Mouse (Mus musculus): ENCODE results near the gene Cfap300.

The Cfap300 gene

GRCm38 (mm10) chr9:8042338-8043043 is at the start of gene Cfap300:
TSS of gene Cfap300 (minus strand) at chr9:8042823.
- peak; percentile 97 for DNase-seq (ENCODE audit: low spot score in 2 of 2)

GRCm38 (mm10) chr9:8078882-8079281 is 36.3 kb upstream of the Cfap300 start:
- no peak for DNase-seq (ENCODE audit: low spot score in 2 of 2)

GRCm38 (mm10) chr9:8074345-8074744 is 31.7 kb upstream of the Cfap300 start:
- no peak for DNase-seq (ENCODE audit: low spot score in 2 of 2)

GRCm38 (mm10) chr9:8073203-8073755 is 30.7 kb upstream of the Cfap300 start:
- DNase-seq (ENCODE audit: low spot score in 2 of 2), result no peak

GRCm38 (mm10) chr9:8059636-8060035 is 17.0 kb upstream of the Cfap300 start:
- no peak for DNase-seq (ENCODE audit: low spot score in 2 of 2)

- no peak for DNase-seq (ENCODE audit: low spot score in 2 of 2)
Observed at GRCm38 (mm10) chr9:8054831-8055230, 12.2 kb upstream of the Cfap300 start.

- no peak for DNase-seq (ENCODE audit: low spot score in 2 of 2)
Observed at GRCm38 (mm10) chr9:8043044-8043387, 393 bp upstream of the Cfap300 start.

GRCm38 (mm10) chr9:8035546-8035945 is 7.1 kb downstream of the Cfap300 start:
- DNase-seq (ENCODE audit: low spot score in 2 of 2), result no peak

- no peak for DNase-seq (ENCODE audit: low spot score in 2 of 2)
Observed at GRCm38 (mm10) chr9:8035091-8035490, 7.5 kb downstream of the Cfap300 start.

- no peak for DNase-seq (ENCODE audit: low spot score in 2 of 2)
Observed at GRCm38 (mm10) chr9:8034143-8034542, 8.5 kb downstream of the Cfap300 start.

- no peak for DNase-seq (ENCODE audit: low spot score in 2 of 2)
Observed at GRCm38 (mm10) chr9:8032847-8033246, 9.8 kb downstream of the Cfap300 start.

GRCm38 (mm10) chr9:8018609-8019008 is 24.0 kb downstream of the Cfap300 start:
- DNase-seq (ENCODE audit: low spot score in 2 of 2), result no peak

- no peak for DNase-seq (ENCODE audit: low spot score in 2 of 2)
Observed at GRCm38 (mm10) chr9:8017253-8017913, 25.2 kb downstream of the Cfap300 start.

- peak; percentile 89 to 92 for DNase-seq (ENCODE audit: low spot score in 2 of 2)
Observed at GRCm38 (mm10) chr9:8004370-8004991, 38.1 kb downstream of the Cfap300 start, which contains the start of gene Yap1. TSS of gene Yap1 (minus strand) at chr9:8004596.

- peak; percentile 50 to 61 for DNase-seq (ENCODE audit: low spot score in 2 of 2)
Observed at GRCm38 (mm10) chr9:8003301-8004271, 39.0 kb downstream of the Cfap300 start.

- no peak for DNase-seq (ENCODE audit: low spot score in 2 of 2)
Observed at GRCm38 (mm10) chr9:8002806-8003205, 39.8 kb downstream of the Cfap300 start.

- no peak for DNase-seq (ENCODE audit: low spot score in 2 of 2)
Observed at GRCm38 (mm10) chr9:8001352-8001751, 41.3 kb downstream of the Cfap300 start.

GRCm38 (mm10) chr9:7994275-7994674 is 48.3 kb downstream of the Cfap300 start:
- DNase-seq (ENCODE audit: low spot score in 2 of 2), result no peak

- peak in 1 of 2 experiments; percentile 38 for DNase-seq (ENCODE audit: low spot score in 2 of 2)
Observed at GRCm38 (mm10) chr9:7992651-7993050, 50.0 kb downstream of the Cfap300 start.

GRCm38 (mm10) chr9:7990897-7991296 is 51.7 kb downstream of the Cfap300 start:
- DNase-seq (ENCODE audit: low spot score in 2 of 2), result no peak

- DNase-seq (ENCODE audit: low spot score in 2 of 2), result no peak
Observed at GRCm38 (mm10) chr9:7987119-7987518, 55.5 kb downstream of the Cfap300 start.

All from heart, adult 9 months (tissue).